Mouse (Mus musculus) urinary bladder, postnatal 10 days (tissue): ENCODE measurements around the gene Greb1.
A peak's percentile ranks its signal among the peaks of the same experiment; 100 is the strongest.

ENCODE experiments used
- DNase-seq: peaks from one replicate; pipeline ENCODE4 v3.0.0; 2022; ENCODE audit warnings: low spot score

The Greb1 gene

DNA sequence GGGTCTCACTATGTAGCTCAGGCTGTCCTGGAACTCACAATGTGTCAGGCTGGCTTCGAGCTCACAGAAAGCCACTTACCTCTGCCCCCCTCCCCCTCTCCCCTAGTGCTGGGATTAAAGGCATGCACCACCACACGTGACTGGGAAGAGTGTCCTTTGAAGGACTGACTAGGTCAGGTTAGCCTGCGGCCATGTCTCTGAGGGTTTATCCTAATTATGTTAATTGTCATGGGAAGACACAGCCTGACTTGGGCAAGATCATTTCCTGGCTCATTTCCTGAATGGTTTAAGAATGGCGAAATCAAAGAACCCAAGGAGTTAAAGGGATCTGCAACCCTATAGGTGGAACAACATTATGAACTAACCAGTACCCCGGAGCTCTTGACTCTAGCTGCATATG is 105.9 kb downstream of the Greb1 start:
- DNase-seq: no peak

DNA sequence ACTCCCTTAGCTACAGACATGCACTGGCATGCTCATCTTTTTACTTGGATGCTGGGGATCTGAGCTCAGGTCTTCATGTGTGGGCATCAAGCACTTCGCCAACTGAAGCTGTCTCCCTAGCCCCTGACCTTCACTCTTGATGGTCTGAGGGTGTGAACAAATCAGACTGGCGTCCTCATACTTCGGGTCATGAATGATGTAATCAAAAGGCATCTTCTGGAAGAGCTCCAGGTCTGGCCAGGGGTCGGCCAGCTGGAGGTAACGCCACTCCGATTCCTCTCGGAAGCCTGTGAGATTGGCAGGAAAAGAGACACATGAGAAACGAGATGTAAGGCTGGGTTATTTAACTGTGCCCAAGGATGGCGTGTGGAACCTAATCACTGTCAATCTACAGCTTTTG is 110.1 kb downstream of the Greb1 start:
- no peak for DNase-seq

DNA sequence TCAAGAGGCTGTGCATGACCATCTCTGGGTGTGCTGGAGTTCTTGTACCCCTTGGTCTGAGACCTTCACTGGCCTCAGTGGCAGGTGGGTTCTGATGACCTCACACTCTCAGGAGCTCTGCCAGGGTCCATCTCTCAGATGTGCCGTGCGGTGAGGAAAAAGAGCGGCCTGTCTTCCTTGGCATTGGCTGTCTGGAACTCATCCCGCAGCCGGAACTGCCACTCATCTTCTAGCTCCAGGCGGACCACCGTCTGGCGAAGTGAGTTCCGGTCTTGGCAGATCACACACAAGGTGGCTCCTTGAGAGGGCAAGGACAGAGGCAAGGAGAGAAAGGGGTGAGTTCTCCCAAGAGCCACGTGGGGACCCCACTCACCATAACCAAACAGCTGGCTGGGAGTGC is 128.4 kb downstream of the Greb1 start:
- no peak for DNase-seq

DNA sequence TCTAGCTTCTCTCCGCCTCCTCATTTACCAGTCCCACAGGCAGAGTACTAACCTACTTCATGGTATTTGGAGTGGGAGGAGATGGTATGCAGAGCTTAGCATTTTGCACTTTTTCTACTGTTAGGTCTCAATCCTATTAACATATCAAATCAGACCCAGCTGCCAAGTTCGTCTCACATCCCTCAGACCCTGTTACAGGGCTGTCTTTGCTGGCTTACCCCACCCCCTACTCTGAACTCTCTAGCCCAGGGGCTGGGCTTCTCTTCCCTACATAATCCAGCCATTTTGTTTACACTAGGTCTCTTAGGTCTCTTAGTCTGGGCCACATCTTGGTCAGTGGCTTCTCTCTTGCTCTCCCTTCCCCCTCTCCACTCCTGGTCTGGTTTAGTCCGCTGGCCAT is 131.5 kb downstream of the Greb1 start:
- no peak for DNase-seq

DNA sequence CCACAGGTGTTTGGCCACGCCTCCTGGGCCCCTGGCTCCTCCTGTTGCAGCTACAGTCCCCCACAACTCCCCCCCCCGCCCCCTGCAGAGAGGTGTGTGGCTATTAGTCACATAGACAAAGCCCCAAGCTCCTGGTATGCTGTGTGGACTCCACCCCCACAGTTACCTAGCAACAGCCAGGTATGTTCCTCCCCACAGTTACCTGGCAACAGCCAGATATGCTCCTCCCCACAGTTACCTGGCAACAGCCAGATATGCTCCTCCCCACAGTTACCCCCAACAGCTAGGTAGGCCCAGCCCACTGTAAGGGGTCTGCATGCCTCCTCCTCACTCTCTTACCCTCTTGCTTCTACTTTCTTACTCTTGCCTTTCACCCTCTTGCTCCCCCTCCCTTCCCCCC is 135.7 kb downstream of the Greb1 start:
- no peak for DNase-seq

DNA sequence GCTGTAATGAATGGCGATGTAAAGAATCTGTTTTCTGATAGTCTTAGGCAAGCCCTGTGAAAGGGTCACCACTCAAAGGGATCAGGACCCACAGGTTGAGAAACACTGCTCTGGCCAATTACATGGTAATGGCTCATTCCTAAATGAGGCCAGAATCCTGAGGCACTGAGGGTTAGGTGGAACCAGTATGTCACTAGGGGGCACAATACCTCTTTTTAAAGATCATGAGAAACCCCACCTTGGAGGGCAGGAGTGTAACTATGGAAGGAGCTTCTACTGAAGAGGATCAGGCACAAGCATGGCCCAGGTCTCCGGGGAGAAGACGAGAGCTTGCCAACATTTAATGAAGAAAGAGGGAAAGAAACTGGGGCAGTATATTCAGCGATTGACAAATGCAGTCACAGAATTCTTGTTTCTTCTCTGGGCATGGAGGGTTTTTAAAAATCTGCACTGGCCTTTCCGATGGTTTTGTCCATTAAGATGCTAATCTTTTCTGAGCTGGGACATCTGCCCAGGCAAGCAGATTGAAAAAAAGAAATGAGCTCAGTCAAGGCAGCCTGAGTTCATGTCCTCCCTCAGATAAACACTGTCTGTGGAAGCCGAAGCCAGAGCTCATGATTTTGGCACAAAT is 137.6 kb downstream of the Greb1 start:
- no peak for DNase-seq

DNA sequence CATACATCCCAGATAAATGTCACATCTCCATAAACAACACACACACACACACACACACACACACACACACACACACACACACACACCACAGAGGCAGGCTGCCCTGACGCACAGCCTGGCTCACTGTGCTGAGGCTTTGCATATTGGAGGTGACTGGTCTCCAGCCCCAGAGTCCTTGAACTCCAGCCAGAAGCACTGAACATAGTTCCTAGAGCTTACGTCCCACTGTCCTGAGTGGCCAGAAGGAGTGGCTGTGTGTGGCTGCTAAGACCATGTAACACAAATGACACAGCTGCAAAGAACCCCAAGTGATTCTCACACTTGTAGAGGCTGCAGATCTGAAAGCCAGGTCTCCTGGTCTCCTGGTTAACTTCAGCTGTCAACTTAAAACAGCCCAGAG is 138.8 kb downstream of the Greb1 start:
- no peak for DNase-seq

DNA sequence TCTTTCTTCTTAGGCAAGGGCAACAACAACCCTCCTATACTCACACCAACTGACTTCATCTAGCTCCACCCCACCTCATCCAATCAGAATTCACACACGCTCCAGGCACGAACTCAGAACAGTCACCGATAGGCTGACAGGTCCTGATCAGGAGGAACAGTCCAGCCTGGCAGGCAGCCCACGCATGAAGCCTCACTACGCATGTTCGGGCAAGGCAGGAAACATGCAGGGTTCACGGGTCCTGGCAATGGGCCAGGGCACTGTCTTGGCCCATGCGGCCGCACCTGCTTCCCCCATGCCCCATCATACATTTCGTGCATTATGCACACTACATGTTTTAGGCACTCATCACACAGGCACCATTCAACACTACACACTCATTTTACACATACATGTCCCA is 139.2 kb downstream of the Greb1 start:
- DNase-seq: no peak

DNA sequence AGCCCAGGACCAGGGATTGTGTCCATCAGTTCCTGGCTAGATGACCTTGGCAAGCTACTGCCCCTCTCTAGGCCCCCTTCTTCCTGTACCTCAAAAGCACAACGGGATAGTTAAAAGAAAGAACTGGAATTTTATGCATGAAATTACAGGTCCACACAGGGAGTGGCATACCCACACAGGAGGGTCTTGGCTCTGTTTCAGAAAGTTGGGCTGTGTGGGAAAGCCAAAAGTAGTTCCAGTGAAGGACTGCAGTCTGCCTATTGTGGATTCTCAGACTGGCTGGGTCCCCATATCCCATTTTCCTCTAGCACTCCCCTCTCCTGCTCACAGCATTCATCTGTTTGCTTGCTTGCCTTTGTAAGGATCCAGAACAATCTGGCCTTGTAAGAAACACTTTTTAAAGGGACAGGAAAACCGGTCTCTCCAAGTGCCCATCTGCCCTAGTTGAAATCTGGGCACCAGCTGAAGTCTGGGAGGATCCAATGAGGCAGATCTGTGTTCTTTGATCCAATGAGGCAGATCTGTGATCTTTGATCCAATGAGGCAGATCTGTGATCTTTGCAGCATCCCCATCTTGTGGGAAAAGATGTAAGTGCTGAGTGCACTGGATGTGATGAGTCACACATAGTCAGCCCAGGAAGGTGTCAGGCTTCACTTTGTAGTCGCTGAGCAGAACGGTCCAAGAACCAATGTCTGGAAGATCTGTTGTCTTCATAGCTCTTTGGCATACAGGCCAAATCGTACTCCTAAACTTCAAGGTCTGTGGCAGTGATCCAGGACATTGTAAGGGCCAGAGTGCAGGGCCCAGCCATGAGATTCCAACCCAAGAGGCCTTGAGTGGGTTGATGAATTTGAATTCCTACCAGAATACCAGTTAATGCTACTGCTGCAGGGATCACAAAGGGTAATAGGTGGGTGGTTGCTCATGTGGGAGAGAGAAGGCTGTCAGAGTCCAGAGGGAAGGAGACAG is 143.5 kb downstream of the Greb1 start:
- DNase-seq: no peak

DNA sequence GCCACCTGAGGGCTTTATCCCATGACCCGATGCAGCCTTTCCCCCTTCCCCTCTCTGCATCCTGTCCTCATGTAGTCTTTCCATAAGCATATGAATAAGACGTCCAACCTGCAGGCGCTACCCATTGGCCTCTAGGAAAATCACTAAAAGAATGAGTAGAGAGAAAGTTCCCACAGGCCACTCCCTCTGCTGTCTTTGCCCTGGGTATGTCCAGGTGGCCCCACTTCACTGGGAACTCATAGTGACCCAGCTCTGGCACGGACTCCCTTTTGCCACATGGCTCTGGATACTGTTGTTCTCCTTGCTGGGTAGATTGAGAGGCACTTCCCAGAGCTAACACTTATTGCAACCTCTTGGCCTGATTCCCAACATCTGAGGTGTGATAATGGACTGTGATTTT is 145.1 kb downstream of the Greb1 start:
- no peak for DNase-seq

DNA sequence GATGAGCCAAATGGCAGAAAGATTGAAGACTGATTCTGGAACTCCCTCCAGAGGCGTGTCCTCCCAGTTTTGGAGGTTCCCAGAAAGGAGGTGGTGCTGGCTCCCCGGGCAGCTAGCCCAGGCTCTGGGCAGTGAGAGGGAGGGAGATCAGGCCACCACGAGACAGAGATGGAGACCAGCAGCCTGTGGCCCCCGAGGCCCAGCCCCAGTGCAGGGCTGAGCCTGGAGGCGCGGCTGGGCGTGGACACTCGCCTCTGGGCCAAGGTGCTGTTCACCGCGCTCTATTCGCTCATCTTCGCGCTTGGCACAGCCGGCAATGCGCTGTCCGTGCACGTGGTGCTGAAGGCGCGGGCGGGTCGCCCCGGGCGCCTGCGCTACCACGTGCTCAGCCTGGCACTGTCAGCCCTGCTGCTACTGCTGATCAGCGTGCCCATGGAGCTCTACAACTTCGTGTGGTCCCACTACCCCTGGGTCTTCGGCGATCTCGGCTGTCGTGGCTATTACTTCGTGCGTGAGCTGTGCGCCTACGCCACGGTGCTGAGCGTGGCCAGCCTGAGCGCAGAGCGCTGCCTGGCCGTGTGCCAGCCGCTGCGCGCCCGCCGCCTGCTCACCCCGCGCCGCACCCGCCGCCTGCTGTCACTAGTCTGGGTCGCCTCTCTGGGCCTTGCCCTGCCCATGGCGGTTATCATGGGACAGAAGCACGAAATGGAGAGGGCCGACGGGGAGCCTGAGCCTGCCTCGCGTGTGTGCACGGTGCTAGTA is 147.2 kb downstream of the Greb1 start, which contains the start of gene Ntsr2:
Ntsr2 (plus strand) TSS at position 51 of the 762 bp plus-strand sequence.
- DNase-seq: peak; percentile 36

DNA sequence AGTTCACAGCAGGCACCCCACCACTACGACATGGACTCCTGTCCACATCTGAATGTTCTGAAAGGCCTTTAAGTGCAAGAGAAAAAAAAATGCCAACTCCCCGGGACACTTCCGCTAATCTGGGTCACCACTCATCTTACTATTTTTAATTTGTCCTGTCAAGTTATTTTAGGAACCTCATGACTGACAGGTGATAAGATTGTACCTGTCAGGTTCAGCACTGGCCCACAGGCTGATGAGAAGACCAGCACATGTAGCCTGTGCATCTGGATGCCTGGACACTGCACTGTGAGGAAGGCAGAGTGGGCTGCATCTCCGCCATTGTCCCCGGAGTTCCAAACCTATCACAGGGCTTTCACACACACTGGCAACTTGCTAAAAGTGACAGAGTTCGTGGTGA is 150.9 kb downstream of the Greb1 start:
- DNase-seq: no peak

DNA sequence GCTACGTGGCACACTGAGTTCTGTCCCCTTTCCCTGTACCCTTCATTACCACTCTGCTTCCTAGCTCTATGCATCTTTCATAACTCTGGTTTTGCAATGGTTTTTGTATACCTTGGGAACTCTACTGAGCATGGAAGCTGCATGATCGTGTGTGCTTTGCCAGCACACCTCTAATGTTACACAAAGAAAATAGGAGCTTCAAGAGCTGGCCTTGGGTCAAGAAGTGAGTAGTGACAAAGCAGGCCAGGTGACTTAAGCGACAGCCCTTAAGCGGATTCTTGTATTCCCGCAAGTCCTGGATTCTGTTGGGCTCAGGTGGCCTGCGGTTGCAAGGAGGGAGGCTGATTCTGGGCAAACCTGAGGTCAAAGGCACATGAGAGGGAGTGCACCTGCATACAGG is 152.4 kb downstream of the Greb1 start:
- DNase-seq: no peak

DNA sequence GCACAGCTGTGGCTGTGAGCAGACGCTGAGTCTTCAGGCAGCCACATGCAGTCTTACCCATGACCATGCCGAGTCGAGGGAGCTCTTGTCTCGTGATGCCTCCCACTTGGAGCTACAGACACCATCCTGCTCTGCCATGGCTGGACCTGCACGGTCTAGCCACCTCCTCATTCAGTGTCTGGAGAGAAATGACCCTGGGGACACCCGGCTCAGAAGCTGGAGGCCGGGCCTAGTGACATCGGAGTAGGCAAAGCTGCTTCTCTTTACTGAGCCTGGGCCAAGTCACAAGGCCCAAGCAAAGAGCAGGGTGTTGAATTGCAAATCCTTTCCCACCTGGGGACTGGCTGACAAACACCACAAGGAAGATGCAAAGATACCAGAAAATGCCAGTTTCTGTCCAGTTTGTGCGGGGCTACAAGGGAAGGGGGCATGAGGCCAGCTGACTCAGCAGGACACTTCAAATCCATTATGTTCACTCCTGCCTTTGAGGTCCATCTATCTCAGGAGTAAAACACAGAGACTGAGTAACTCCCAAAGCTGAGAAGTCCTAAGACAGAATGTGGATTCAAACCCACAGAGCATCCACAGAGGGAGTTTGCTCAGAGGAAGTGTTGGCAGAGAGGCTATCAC is 153.8 kb downstream of the Greb1 start:
- DNase-seq: no peak

DNA sequence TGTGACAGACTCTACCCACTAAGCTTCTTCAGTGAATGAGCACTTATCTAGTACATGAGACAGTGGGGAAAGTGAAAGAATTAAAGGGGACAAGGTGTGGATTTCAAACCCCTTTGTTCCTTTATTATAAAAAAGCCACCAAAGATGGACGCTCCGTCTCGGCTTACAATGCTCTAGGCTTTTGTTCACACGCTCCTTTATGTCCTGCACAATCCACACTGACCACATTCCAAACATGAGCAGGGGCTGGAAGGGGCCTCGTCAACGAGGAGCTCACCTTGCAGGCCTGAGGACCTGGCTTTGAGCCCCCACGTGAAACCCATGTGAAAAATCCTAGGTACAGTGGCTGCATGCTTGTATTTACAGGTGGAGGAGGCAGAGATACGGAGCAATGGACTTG is 156.0 kb downstream of the Greb1 start:
- no peak for DNase-seq

DNA sequence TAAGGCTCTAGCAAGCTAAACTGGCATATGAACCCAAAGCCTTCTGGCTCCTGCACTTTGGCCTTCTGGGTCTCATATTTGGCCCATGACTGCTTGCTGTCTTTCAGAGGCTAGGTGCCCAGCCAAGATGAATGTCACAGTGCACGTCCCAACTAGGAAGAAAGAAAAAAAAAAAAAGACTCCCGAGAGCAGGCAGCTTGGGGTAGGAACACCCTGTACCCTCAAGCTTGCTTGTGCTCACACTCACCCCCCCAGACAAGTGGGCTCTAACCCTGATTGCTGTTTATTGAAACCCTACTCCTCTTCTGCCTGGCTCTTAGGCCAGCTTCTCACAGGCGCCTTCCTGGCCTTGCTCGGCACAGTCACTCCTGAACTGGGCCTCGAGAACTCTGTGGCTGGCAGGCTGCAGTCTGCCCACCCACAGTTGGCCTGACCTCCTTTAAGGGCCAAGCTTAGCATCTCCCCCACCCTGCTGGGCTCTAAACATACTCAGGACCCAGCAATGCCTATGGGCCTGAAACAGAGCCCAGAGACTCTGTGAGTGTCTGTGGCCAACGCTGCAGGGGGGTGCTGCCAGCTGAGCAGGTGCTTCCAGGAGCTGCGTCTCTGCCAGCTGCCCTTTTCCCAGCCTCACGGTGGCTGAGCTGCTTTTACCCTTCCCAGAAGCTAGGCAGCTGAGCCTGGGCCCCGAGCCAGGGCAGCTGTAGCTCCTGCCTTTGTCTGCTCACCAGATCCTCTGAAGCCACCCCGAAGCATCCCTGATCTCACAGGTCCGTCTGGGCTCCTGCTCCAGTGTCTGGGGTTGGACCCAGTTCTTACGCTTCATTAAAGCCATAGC is 157.0 kb downstream of the Greb1 start:
- no peak for DNase-seq

DNA sequence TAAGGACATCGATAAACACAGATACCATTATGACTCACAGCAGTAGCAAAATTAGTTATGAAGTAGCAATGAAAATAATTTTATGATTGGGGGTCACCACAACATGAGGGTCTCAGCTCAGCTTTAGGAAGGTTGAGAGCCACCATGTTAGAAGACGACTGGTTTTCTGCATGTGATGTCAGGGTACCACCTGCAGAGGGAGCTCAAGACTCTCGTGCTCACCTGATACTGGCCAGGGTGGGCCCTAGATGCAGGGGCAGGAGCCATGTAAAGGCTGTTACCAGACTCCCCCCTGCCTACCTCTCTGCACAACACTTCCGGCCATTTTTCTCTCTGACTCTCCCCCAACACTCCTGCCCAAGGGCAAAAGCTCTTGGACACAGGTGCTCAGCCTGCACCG is 158.7 kb downstream of the Greb1 start:
- DNase-seq: no peak

DNA sequence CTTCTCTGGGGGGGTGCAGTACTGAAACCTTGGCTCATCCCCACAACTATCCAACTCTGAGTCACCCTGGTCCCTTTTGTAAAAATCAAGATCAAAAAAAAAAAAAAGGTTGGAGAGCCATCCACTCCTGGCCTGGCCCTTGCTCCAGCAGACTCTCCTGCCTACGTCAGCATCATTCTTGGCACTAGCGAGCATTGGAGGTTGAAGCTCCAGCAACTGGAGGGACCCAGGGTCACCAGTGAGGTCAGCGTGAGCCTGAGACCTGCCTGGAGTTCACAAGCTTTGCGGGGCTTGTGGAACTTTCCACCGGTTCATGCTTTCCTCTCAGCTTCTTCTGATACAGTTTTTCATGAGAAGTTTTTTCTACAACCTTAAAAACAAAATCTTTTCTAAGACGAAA is 160.6 kb downstream of the Greb1 start:
- DNase-seq: no peak

DNA sequence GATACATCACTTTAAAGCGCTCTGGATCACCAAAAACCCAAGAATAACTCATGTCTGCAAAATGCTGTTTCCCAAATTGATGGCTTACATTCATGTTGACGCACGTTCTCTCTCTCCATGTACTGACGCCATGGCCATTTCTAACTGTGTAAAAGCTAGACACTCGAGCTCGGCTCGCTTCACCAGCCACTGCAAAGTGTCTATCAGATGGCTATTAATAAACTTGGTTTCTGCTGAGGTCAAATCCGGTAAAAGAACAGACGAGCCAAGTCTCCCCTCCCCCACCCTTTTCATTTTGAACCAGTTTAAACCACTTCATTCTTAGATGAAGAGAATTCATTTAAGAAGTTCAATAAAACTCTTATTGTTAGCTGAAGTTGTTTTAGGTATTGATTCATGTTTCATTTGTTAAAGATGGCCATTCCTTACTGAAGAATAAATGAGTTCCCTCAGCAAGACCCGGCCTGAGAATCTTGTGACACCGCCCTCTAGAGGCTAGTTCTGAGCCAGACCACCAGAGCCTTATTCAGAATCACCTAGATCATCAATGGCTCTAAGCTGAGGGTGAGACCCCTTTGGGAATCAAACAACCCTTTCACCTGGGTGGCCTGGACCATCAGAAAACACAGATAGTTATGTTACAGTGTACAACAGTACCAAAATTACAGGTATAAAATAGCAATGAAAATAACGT is 161.5 kb downstream of the Greb1 start:
- DNase-seq: no peak

DNA sequence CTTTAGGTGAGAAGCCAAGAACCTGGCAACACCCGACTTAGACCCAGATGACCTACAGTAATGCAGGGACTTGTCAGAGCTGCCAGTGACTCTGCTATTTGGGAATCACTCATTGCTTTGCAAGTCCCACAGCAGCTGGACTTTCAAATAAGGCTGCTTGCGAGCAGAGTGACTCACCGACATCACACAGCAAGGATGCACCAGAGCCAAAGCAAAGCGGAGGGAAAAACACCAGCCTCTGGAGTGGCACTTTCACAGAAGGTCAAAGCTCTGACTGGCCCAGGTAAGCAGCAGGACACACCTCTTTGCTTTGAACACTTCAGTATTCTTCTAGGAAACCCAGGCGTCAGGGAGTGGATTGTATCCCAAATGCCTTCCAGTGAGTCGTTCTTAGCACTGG is 164.9 kb downstream of the Greb1 start:
- no peak for DNase-seq
